Mouse (Mus musculus) thymus, adult 18-20 months (tissue): ENCODE results near the gene Nsd1.
"Not testable (repeated sequence)": the region's sequence is repeated elsewhere in the genome, so short reads cannot be mapped to it uniquely, and the experiment has no call there.

Source experiments
- DNase-seq, 2 experiments: peaks; one replicate each; pipeline ENCODE4 v3.0.0; 2022; ENCODE audit warnings: mixed read lengths in 2 of 2

Nsd1 gene

DNA sequence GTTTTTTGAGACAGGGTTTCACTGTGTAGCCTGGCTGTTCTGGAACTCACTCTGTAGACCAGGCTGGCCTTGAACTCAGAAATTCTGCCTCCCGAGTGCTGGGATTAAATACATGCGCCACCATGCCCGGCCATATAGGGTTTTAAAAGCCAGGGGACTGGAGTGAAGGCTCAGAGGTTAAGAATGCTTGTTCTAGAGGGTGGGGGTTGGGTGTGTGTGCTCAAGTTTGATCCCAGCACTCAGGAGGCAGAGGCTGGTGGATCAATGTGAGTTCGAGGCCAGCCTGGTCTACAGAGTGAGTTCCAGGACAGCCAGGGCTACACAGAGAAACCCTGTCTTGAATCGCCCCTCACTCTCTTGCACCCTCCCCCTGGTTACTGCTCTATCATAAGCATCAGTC is 18.0 kb upstream of the Nsd1 start:
- no peak for DNase-seq

DNA sequence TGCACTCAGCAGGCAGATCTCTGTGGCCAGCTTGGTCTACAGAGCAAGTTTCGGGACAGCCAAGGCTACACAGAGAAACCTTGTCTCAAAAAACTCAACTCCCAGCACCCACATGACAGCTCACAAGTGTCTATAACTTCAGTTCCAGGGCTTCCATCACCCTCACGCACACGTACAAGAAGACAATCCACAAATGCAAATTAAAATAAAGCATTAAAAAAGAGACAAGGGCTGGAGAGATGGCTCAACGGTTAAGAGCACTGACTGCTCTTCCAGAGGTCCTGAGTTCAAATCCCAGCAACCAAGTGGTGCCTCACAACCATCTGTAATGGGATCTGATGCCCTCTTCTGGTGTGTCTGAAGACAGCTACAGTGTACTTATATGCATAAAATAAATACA is 6.8 kb upstream of the Nsd1 start:
- DNase-seq = not testable (repeated sequence)

DNA sequence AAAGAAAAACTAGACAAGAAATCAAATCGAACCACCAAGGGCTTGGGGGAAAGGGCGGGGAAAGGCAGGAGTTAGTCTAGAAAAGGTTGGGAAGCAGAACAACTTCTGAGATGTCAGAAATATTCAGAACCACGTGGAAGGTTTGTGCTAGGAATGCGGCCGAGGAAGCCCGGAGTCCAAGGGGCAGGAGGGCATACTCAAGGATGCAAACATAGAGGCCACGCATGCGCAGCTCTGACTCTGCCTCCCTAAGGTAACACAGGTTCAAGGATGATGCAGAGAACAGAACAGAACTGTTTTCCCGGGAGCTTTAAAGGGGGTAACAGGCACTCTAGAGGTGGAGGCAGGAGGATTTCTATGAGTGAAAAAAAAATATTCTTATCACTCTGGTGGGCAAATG is 5.8 kb upstream of the Nsd1 start:
- DNase-seq = no peak

DNA sequence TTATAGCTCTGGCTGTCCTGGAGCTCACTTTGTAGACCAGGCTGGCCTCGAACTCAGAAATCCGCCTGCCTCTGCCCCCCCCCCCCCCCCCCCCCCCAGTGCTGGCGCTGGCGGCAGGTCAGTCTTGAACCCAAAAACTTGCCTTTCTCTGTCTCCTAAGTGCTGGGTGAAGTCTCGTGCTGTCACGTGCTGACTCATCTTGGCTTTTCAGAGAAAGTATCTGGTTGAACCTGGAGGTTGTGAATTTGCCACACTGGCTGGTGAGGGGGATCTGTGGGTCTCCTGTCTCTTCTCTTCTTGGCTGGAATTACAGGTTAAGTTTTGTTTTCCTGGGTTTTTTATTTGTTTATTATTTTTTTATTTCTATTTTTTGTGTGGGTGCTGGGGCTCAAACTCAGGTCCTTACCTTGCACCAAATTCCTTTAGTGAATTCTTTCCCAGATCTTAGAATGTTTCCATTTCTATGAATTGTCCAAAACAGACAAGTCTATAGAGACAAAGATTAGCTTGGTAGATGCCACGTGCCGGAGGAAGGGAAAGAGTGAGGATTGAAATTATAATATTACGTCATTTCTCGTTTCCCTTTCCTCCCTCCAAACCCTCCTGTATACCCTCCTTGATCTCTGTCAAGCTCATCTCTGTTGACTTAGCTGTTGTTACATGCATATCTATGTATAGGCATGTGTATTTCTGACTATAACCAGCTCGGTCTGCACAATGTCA is 4.8 kb upstream of the Nsd1 start:
- DNase-seq = no peak

DNA sequence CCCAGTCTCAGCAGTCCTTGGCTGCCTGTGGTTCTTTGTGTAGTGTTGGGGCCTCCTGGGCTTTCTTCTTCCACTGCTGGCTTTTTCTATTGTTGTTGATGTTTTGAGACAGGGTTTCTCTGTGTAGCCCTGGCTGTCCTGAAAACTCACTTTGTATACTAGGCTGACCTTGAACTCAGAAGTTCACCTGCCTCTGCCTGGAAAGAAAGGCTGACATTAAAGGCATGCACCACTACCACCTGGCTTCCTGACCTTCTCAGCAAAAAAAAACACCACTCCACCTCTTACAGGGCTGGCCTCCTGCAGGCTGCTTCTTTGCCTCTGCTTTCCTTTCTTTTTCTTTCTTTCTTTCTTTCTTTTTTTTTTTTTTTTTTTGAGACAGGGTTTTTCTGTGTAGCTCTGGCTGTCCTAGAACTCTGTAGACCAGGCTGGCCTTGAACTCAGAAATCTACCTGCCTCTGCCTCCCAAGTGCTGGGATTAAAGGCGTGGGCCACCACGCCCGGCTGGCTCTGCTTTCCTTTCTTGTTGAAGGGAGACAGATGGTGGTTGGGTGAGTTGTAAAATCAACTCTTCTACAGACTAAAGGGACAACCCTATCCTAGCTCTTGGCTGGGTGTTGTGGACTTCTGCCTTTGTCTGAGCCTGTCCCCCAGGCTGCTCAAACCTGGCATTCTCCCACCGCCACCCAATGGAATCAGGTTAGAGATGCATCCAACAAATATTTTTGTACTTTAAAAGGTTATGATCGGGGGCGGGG is 4.0 kb upstream of the Nsd1 start:
- no peak for DNase-seq

DNA sequence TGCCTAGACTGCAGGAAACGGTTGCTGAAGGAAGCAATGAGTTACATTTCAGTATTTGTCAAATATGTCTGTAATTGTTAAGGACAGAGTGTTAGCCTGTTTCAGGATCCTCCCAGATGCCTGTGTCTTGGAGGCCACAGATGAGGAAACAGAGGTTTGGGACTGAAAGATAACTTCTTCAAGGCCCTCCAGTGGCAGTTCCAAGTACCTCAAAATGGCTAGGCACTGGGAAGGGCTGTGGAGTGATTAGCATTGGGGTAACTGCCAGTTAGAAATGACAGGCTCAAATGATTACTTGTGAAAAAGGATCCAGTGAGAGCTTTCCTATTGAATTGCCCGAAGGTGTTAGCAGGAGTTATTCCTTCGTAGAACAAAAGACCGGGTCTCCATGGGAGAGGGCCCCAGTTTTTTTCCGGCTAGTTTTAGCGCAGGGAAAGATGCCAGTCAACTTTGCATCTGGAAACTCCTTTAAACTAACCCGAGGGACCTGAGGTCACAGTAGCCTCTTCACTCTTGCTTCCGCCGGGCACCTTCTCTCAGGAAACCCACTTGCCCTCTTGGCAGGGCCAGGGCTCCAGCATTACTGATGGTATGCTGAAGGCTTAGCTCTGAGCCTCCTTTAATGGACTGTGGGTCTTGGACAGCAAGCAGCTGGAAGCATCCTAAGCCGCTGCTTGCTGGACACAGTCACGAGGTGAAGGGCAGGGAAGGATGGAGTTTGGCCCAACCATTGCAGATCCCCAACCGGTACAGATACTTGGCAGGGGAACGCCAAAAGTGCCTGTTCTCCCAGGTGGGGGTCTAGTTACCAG is 539 bp upstream of the Nsd1 start:
- no peak for DNase-seq

DNA sequence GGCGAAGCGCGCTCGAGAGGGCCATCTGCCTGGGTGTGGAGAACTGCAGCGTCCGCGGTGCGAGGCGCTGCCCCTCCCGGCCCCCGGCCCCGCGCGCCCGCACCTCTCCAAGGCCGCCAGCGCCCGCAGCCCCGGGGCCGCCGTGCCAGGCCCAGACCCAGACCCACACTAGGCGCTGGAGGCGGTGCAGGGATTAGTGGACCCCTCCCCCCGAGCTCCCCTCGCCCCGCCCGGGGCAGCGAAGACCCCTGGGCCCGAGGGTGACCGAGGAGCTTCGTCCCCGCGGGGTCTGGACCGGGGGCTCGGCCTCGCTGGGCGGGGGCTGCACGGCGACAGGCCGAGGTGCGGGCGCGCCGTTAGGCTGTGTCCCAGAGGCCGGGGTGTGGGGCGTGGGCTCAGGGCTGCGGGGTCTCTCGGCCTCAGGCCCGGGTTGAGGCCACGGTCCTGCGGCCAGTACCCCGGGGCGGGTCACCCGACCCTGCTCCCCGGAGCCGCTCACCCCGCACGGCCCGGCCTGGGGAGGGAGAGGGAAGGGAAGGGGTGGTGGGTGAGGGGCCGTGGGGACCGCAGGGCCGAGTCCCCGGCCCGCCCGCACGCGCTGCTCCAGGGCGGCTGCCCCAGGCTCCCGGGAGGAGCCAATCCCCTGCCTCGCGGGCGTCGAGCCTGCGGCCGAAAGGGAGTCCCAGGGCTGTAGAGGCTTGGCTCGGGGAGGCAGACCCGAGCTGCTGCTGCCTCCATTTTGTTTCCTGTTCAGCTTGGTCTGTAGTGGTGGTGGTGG is 800 bp downstream of the Nsd1 start:
- peak; percentile 22 to 48 for DNase-seq

DNA sequence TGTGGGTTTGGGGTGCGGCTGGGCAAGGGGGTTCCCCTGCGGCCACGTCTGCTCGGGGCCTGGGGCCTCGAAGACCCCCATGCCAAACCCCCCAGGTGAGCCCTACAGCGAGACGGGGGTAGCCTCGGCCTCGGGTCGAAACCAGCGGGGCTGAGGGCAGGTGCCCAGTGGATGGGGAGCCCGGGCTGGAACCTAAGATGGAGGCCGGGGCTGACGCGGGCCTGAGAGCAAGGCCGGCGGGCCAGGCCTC is 1.3 kb downstream of the Nsd1 start:
- no peak for DNase-seq

DNA sequence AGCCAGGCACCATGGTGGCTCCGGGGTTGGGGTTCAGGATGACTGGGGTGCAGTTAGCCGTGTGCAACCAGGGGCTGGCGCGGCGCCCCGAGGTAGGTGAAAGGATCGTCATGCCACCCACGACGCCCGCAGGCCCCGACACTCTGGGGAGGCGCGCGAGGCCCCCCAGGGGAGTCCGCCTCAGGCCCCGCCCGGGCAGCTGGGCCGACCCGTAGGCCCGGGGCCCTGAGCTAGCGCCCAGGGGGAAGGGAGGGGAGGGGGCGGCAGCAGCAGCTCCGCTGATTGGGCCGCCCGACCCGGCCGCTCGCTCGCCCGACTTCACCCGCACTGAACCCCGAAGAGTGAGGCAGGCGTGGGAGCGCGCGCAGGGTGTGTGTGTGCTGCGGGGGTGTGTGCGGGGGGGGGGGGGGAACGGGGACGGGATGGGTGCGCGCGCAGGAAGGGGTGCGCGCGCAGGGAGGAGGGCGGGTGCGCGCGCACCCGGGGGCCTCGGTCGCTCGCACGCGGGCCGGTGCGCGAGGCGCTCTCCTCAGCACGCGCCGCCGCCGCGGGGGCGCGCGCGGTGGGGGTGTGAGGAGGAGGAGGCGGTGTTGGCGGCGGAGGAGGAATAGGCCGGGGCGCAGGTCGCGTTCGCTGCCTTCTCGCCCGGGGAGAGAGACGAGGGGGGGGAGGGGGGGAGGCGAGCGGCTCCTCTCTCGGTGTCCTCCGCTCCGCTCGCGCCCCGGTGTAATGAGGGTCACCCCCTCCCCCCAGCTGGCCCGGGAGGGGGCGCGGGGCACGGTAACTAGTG is 1.8 kb downstream of the Nsd1 start:
- peak; percentile 77 to 84 for DNase-seq

DNA sequence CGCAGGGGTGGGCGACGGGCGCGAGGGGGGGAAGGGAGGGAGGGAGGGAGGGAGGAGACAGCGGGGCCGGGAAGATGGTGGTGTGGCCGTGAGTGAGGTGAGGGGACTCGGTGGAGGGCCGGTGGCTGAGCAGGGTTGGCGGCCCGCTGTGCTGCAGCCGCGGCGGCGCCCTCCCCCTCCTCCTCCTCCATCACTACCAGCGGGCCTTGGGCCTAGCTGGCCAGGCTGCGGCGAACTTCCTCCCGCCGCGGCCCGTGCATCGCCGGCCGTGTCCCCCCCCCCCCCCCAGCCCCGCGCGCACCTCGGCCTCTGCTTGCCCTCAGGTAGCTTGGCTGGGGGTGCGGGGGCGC is 2.4 kb downstream of the Nsd1 start:
- DNase-seq = no peak

DNA sequence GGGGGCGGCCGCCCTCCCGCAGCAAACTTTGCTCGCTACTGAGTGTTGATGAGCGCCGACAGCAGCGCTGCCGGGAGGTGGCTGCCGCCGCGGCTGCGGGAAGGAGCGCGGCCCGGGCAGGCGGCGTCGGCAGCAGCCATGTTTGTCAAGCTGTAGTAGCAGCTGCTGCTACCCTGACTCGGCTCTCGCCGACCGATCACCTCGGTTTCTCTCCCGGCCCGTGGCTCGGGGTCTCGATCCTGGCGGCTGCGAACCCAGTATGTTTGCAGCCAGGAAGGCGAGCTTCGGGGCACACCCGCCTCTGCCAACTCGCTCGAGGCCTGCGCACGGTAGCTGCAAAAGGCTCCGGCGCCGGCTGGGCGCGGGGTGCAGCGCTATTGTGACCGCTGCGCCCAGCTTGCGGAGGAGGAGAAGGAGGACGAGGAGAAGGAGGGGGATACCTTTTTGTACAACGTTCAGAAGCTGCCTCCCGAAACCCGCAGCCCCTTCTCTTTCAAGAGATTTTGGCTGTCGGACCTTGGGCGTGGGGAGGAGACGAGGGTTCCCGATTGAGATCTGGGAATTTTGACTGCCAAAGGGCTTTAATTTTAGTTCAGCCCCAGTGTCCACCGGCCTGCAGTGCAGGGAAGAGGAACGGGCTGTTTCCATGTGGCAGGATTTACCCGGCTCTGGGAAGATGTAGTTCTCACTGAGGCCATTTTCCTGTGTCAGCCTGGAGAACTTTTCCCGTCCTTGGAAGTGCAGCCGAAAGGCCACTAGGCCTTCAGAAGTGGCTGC is 3.0 kb downstream of the Nsd1 start:
- DNase-seq = peak; percentile 51 to 56

DNA sequence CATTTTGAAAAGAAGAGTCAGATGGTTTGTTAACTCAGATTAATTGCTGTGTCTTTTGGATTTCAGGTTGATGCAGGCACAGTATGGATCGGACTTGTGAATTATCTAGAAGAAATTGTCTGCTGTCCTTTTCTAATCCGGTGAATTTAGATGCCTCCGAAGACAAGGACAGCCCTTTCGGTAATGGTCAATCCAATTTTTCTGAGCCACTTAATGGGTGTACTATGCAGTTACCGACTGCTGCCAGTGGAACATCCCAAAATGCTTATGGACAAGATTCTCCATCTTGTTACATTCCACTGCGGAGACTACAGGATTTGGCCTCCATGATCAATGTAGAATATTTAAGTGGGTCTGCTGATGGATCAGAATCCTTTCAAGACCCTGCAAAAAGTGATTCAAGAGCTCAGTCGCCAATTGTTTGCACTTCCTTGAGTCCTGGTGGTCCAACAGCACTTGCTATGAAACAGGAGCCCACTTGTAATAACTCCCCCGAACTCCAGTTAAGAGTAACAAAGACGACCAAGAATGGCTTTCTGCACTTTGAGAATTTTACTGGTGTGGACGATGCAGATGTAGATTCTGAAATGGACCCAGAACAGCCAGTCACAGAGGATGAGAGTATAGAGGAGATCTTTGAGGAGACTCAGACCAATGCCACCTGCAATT is 3.7 kb downstream of the Nsd1 start:
- no peak for DNase-seq

DNA sequence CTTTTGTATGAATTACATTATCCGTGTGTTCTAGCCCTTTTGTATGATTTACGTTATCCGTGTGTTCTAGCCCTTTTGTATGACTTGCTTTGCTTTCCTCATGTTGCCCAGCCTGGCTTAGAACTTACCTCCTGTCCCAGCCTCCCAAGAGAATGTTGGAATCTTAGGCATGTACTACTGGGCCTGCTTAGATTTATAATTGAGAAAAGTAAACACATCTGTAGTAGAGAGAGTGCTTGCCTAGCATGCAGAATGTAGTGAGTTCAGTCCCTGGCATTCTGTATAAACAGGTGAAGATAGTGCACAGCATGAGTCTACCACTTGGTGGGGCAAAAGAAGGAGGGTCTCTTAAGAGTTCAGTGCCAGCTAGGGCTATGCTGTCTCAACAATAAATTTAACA is 14.8 kb downstream of the Nsd1 start:
- no peak for DNase-seq

DNA sequence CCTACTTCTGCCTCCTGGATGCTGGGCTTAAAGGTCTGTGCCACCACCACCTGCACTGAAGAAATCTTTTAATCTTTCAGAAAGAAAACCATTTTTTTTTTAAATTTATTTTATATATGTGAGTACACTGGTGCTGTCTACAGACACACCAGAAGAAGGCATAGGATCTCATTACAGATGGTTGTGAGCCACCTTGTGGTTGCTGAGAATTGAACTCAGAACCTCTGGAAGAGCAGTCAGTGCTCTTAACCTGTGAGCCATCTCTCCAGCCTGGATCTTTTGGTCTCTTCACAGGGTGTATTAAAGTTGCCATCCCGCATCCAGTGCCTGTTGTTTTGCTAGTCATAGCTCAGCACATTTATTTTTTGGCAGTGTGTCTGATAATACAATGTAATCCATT is 21.1 kb downstream of the Nsd1 start:
- DNase-seq = no peak

DNA sequence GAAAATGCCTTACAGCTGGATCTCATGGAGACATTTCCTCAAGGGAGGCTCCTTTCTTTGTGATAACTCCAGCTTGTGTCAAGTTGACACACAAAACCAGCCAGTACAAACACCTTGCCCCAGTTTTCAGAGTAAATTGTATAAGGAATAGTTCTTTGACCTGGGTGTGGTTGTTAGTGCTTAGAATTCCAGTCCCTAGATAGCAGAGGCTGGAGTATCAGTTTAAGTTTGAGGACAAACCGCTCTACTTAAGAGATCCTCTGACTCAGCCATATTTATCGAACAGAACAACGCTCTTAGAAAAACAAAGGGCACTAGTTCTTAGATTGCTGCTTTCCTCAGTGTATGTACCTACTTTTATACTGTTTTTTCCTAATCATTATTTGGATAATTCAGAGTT is 33.6 kb downstream of the Nsd1 start:
- DNase-seq = no peak

DNA sequence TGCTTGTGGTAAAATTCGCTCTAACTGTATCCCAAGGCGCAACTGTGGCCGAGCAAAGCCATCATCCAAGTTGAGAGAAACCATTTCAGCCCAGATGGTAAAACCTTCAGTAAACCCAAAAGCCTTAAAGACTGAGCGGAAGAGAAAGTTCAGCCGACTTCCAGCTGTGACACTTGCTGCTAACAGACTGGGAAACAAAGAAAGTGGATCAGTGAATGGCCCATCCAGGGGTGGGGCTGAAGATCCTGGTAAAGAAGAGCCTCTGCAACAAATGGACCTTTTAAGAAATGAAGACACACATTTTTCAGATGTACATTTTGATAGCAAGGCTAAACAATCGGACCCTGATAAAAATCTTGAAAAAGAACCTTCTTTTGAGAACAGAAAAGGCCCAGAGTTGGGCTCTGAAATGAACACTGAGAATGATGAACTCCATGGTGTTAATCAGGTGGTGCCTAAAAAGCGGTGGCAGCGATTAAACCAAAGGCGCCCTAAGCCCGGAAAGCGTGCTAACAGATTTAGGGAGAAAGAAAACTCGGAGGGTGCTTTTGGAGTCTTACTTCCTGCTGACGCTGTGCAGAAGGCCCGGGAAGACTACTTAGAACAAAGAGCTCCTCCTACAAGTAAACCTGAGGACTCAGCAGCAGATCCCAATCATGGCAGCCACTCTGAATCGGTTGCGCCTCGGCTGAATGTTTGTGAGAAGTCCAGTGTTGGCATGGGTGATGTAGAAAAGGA is 37.9 kb downstream of the Nsd1 start:
- DNase-seq = no peak

DNA sequence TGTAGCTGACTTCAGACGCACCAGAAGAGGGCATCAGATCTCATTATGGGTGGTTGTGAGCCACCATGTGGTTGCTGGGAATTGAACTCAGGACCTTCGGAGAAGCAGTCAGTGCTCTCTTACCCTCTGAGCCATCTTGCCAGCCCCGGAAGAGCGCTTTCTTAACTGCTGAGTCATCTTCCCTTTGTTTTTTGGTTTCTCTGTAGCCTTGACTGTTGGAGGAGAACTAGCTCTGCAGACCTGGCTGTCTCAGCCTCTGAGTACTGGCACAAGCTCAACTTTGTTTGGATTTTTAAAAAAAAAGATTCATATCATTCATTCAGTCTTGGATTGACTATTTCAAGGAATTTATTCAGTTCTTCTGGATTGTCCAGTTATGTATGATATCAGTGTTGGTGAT is 39.7 kb downstream of the Nsd1 start:
- DNase-seq = no peak

DNA sequence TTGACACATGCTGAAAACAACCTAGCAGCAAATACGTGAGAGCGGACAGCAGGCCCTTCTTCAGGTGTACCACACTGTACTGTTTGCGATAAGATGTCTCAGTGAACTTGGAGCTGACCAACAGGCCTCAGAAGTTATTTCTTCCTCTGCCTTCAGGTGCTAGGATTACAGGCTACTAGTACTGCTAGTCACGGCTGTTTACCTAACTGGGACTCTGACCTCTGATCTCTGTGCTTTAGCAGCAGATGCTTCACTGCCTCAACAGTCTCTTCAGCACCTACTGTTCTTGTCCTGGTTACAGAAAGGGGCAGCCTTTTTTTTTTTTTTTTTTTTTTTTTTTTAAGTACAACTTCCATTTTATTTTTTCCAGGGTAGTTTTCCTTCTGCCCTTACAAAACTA is 43.2 kb downstream of the Nsd1 start:
- DNase-seq = no peak

DNA sequence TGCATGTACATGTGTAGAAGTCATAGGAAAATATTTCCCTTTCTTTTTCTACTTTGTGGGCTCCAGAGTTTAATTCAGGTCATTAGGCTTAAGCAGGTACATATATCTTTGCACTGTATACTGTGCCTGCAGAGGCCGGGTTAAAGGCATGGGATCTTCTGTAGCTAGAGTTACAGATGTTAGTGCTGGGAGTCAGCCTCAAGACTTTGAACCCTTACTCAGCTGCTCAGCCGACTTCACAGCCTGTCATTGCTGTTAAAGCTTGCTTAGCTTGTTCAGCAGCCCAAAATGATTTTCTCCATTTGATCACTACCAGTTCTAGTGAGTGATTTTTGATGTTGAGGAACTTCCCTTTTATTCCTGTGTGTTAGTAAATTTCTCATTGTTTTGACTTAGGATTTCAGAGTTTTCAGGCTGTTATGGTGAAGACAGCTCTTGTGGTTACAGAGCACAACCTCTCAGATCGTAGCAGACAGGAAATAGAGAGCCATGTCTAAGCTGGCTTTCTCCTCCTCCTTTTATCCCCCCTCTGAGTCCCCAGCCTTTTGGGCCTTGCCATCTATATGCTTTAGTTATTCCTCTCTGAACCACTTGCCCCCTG is 45.6 kb downstream of the Nsd1 start:
- DNase-seq = peak; percentile 7 to 19

DNA sequence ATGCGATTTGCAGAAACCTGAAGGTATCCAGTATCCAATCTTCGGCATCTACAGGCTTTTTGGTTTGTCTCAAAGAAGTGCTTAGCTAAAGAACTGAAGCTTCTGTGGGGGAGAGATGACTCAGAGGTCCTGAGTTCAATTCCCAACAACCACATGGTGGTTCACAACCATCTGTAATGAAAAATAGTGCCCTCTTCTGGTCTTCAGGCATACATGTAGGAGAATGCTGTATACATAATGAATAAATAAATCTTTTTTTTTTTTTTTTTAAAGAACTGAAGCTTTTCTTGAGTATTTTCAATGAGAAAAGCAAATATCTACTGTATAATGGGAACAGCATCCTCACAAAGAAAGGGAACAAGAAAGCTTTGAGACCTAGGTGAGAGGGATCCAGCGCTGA is 49.1 kb downstream of the Nsd1 start:
- no peak for DNase-seq
